Mouse (Mus musculus): Measurements from ENCODE around the gene Ptgds.

GRCm38 (mm10) chr2:25505000-25505399 is 35.2 kb upstream of the Ptgds start:
- no peak for TF ChIP-seq POLR2A (IDR thresholded peaks at IDR 0.05; ENCODE audit: insufficient read depth, low read depth, low read length)
- TF ChIP-seq CTCF (IDR thresholded peaks at IDR 0.05), result no peak
- no peak for TF ChIP-seq EP300 (IDR thresholded peaks at IDR 0.05; ENCODE audit: insufficient read depth, low read depth, low read length)
